Mouse (Mus musculus) liver, adult 2 months (tissue): ENCODE measurements at regions not wholly inside any gene's neighbourhood (a gene's known extent, or its start where the extent isn't known, plus 50 kb on each side); places are given as distances from the start of the nearest gene placed in this dataset.

Experiments used
- DNase-seq: peaks from one replicate; pipeline ENCODE4 v3.0.0-alpha.2; 2011; ENCODE audit warnings: low read depth, low spot score; ENCODE audit errors: extremely low read depth
- H3K27ac ChIP-seq: fragments of 200-500 bp; replicated peaks from 2 replicates; pipeline ENCODE4 v1.5.1; 2012; ENCODE audit warnings: low read depth, mild to moderate bottlenecking, control low read depth, inconsistent platforms, low read length; ENCODE audit not compliant: insufficient read depth
- H3K27me3 ChIP-seq: fragments of 200-500 bp; 2 replicates; pipeline ENCODE4 v1.6.1; 2012; ENCODE audit warnings: mild to moderate bottlenecking, moderate library complexity, low read length, inconsistent platforms; ENCODE audit not compliant: control insufficient read depth, insufficient read depth
- H3K36me3 ChIP-seq: fragments of 200-500 bp; 2 replicates; pipeline ENCODE4 v1.6.1; 2012; ENCODE audit warnings: low read length, inconsistent platforms; ENCODE audit not compliant: control insufficient read depth, insufficient read depth
- H3K4me1 ChIP-seq: fragments of 200-500 bp; 2 replicates; pipeline ENCODE4 v1.6.1; 2011; ENCODE audit warnings: low read length; ENCODE audit not compliant: control insufficient read depth, insufficient read depth
- H3K4me3 ChIP-seq: fragments of 200-500 bp; 2 replicates; pipeline ENCODE4 v1.5.1; 2011; ENCODE audit warnings: low read depth, mild to moderate bottlenecking, control low read depth, low read length, moderate library complexity; ENCODE audit not compliant: insufficient read depth
- H3K79me2 ChIP-seq: fragments of 200-500 bp; 2 replicates; pipeline ENCODE4 v1.6.1; 2012; ENCODE audit warnings: inconsistent platforms, mild to moderate bottlenecking, low read length, moderate library complexity; ENCODE audit not compliant: control insufficient read depth, insufficient read depth
- H3K9ac ChIP-seq: fragments of 200-500 bp; 2 replicates; pipeline ENCODE4 v1.6.1; 2012; ENCODE audit warnings: low read depth, mild to moderate bottlenecking, control low read depth, inconsistent platforms, low read length
- CTCF ChIP-seq: fragments of 200-500 bp; IDR thresholded peaks from 2 replicates; pipeline ENCODE4 v1.5.1; 2011; ENCODE audit warnings: low read depth, low read length, control low read depth
- POLR2A ChIP-seq: fragments of 200-500 bp; IDR thresholded peaks from 2 replicates; pipeline ENCODE4 v1.6.1; 2011; ENCODE audit warnings: low read length, control low read depth; ENCODE audit not compliant: insufficient read depth; ENCODE audit errors: extremely low read depth
- WGBS: fragments of 180-500 bp; shearing (Covaris S2); methylation state at CpG from one replicate; pipeline ENCODE4 v1.1.7; 2018; 5-methylcytosine and 5-hydroxymethylcytosine counted together

GRCm38 (mm10) chr16:12753181-12753580, 356.3 kb upstream of the Ercc4 start:
- no peak for TF ChIP-seq POLR2A
- Histone ChIP-seq H3K9ac (no peak overlapping the region), H3K4me1 (no peaks in the 10 kb centered on the region), H3K4me3 (no peak overlapping the region), H3K79me2 (no peaks in the 10 kb centered on the region), H3K36me3 (no peaks in the 10 kb centered on the region), H3K27me3 (no peaks in the 10 kb centered on the region), H3K27ac (no peak overlapping the region)
- no peak for DNase-seq
- 91% methylated on average over 3 of the region's 3 CpGs for WGBS

- Histone ChIP-seq H3K4me3 (no peak overlapping the region), H3K9ac (no peak overlapping the region), H3K27ac (no peak overlapping the region), H3K4me1 (no peaks in the 10 kb centered on the region), H3K79me2 (no peaks in the 10 kb centered on the region), H3K27me3 (no peaks in the 10 kb centered on the region), H3K36me3 (no peaks in the 10 kb centered on the region)
- no peak for TF ChIP-seq POLR2A
- no peak for TF ChIP-seq CTCF
- DNase-seq, result no peak
Observed at GRCm38 (mm10) chr16:12754361-12754760, 355.1 kb upstream of the Ercc4 start.

- WGBS, result 89% methylated on average over 4 of the region's 4 CpGs
- Histone ChIP-seq H3K27ac (no peak overlapping the region), H3K79me2 (no peaks in the 10 kb centered on the region), H3K36me3 (no peaks in the 10 kb centered on the region), H3K4me3 (no peak overlapping the region), H3K4me1 (no peaks in the 10 kb centered on the region), H3K9ac (no peak overlapping the region), H3K27me3 (no peaks in the 10 kb centered on the region)
- no peak for DNase-seq
- no peak for TF ChIP-seq CTCF
Observed at GRCm38 (mm10) chr16:12758594-12758993, 350.9 kb upstream of the Ercc4 start.

GRCm38 (mm10) chr16:12764166-12764565, 345.3 kb upstream of the Ercc4 start:
- no peak for DNase-seq
- Histone ChIP-seq H3K4me3 (no peak overlapping the region), H3K79me2 (no peaks in the 10 kb centered on the region), H3K27me3 (no peaks in the 10 kb centered on the region), H3K36me3 (no peaks in the 10 kb centered on the region), H3K4me1 (no peaks in the 10 kb centered on the region), H3K9ac (no peak overlapping the region), H3K27ac (no peak overlapping the region)
- 90% methylated on average over 1 of the region's 1 CpGs for WGBS
- TF ChIP-seq POLR2A (no peak), CTCF (no peak)

- TF ChIP-seq POLR2A (no peak), CTCF (no peak)
- no peak for DNase-seq
- H3K4me3 ChIP-seq, result no peak overlapping the region
- H3K27me3 ChIP-seq, result no peaks in the 10 kb centered on the region
- H3K36me3 ChIP-seq, result no peaks in the 10 kb centered on the region
- no peak overlapping the region for H3K27ac ChIP-seq
- 84% methylated on average over 1 of the region's 1 CpGs for WGBS
- H3K4me1 ChIP-seq, result no peaks in the 10 kb centered on the region
- H3K9ac ChIP-seq, result no peak overlapping the region
- H3K79me2 ChIP-seq, result no peaks in the 10 kb centered on the region
Observed at GRCm38 (mm10) chr16:12764608-12765007, 344.9 kb upstream of the Ercc4 start.

- no peak for TF ChIP-seq CTCF
- TF ChIP-seq POLR2A, result no peak
- Histone ChIP-seq H3K27ac (no peak overlapping the region), H3K4me1 (no peaks in the 10 kb centered on the region), H3K36me3 (no peaks in the 10 kb centered on the region), H3K9ac (no peak overlapping the region), H3K27me3 (no peaks in the 10 kb centered on the region), H3K79me2 (no peaks in the 10 kb centered on the region), H3K4me3 (no peak overlapping the region)
- 87% methylated on average over 7 of the region's 7 CpGs for WGBS
- no peak for DNase-seq
Observed at GRCm38 (mm10) chr16:12766846-12767245, 342.6 kb upstream of the Ercc4 start.
